ENCODE assay signal across 8 mouse cellular contexts in the genomic region with DNA sequence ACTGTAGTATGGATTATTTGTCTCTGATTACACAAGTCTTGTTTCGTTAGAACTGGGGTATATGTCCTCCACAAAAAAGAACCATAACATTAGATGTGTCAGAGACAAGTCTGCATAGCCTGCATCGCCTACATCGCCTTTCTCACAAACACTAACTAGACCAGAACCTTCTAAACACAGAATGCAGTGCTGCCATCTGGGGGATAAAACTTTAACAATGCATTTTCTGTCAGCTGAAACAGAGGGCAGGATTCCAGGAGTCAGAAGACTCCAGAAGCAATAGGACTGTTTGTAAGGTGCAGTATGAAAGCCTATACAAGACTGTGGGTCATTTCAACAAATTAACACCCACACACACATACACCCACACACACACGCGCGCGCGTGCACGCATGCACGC.
DNase-seq lines count a peak whose midpoint lies in the region; ATAC-seq and TF ChIP-seq lines count a peak whose summit lies in the region.

No protein-coding gene starts in this region.

- H3K27me3 ChIP-seq in heart, embryonic 12.5 days (replicated peaks), result no peaks in the 10 kb centered on the region
- no peaks in the 10 kb centered on the region for H3K27me3 ChIP-seq in CH12.LX (replicated peaks)
- no peaks in the 10 kb centered on the region for H3K27me3 ChIP-seq in hindbrain, embryonic 16.5 days (replicated peaks; ENCODE audit: control insufficient read depth, insufficient read depth, low read length)
- H3K27me3 ChIP-seq in intestine, embryonic 15.5 days (replicated peaks), result no peaks in the 10 kb centered on the region

- in situ Hi-C loops in CH12.LX (cut with MboI; ENCODE audit: low pct_ligation_motif_present, low pct_unique_long_range_greater_than_20kb, low sequenced_read_pairs), result no loop called here

- TF ChIP-seq POLR2A in CH12.LX (IDR thresholded peaks at IDR 0.05; ENCODE audit: low read depth, low read length), result no peak

- peak; percentile 2 to 16 for DNase-seq in heart, adult 18-20 months
- peak; percentile 15 for DNase-seq in CH12.LX (ENCODE audit: extremely low read depth)
- peak; percentile 81 to 87 for DNase-seq in cerebellum, postnatal 14 days
- DNase-seq in lung, postnatal 36 days, result peak; percentile 14
- DNase-seq in urinary bladder, adult 2 months (ENCODE audit: low spot score), result no peak

- no peak overlapping the region for H3K4me2 ChIP-seq in heart, embryonic 12.5 days
- no peak overlapping the region for H3K4me2 ChIP-seq in CH12.LX (ENCODE audit: insufficient read depth, low read depth, poor library complexity, severe bottlenecking)
- H3K4me2 ChIP-seq in hindbrain, embryonic 16.5 days (ENCODE audit: low read length), result no peak overlapping the region
- no peak overlapping the region for H3K4me2 ChIP-seq in intestine, embryonic 15.5 days (replicated peaks)

- H3K79me2 ChIP-seq in CH12.LX (replicated peaks; ENCODE audit: control insufficient read depth, extremely low read depth, insufficient read depth, poor library complexity, severe bottlenecking), result no peaks in the 10 kb centered on the region

- TF ChIP-seq CTCF in CH12.LX (conservative IDR thresholded peaks at IDR 0.05 in 1 of 2, IDR thresholded peaks at IDR 0.05 in 1 of 2; ENCODE audit: low read depth in 2 of 2, low read length in 2 of 2), result peak in 1 of 2 experiments; percentile 49; a peak in 2 of 4 replicates

- H3K9me3 ChIP-seq in heart, embryonic 12.5 days (replicated peaks), result no peaks in the 10 kb centered on the region
- H3K9me3 ChIP-seq in CH12.LX (replicated peaks; ENCODE audit: low read length), result no peaks in the 10 kb centered on the region
- H3K9me3 ChIP-seq in hindbrain, embryonic 16.5 days (ENCODE audit: control insufficient read depth, low read length), result no peaks in the 10 kb centered on the region
- H3K9me3 ChIP-seq in intestine, embryonic 15.5 days, result no peaks in the 10 kb centered on the region

- no peaks in the 10 kb centered on the region for H3K36me3 ChIP-seq in heart, embryonic 12.5 days
- no peaks in the 10 kb centered on the region for H3K36me3 ChIP-seq in CH12.LX (replicated peaks in 1 of 2; ENCODE audit: control insufficient read depth in 1 of 2, insufficient read depth in 1 of 2, low read length in 1 of 2)
- no peaks in the 10 kb centered on the region for H3K36me3 ChIP-seq in hindbrain, embryonic 16.5 days (ENCODE audit: control insufficient read depth, insufficient read depth, low read length)
- no peaks in the 10 kb centered on the region for H3K36me3 ChIP-seq in intestine, embryonic 15.5 days

- 80% methylated on average over 10 of the region's 10 CpGs for WGBS in heart, embryonic 12.5 days
- 70% methylated on average over 10 of the region's 10 CpGs for WGBS in hindbrain, embryonic 16.5 days
- WGBS in intestine, embryonic 15.5 days, result 84% methylated on average over 10 of the region's 10 CpGs

- no peak for ATAC-seq in heart, embryonic 12.5 days (ENCODE audit: insufficient number of reproducible peaks, low FRiP score)
- ATAC-seq in hindbrain, embryonic 16.5 days, result peak; percentile 82
- no peak for ATAC-seq in intestine, embryonic 15.5 days

- dilution Hi-C loops in CH12.LX (cut with MboI; ENCODE audit: extremely low pct_ligation_motif_present, extremely low pct_unique_long_range_greater_than_20kb, low sequenced_read_pairs), result no loop called here

- no peak overlapping the region for H3K4me3 ChIP-seq in heart, embryonic 12.5 days
- no peak overlapping the region for H3K4me3 ChIP-seq in CH12.LX (replicated peaks in 1 of 3; ENCODE audit: low read depth in 2 of 3, low read length in 2 of 3, poor library complexity in 1 of 3)
- no peak overlapping the region for H3K4me3 ChIP-seq in hindbrain, embryonic 16.5 days (ENCODE audit: low read length)
- no peak overlapping the region for H3K4me3 ChIP-seq in intestine, embryonic 15.5 days (replicated peaks)

- peak; percentile 48 for TF ChIP-seq RAD21 in CH12.LX (IDR thresholded peaks at IDR 0.05; ENCODE audit: low read depth, low read length)

- no peak for TF ChIP-seq EP300 in CH12.LX (IDR thresholded peaks at IDR 0.05; ENCODE audit: low read length)

- no peak overlapping the region for H3K9ac ChIP-seq in heart, embryonic 12.5 days
- H3K9ac ChIP-seq in CH12.LX (ENCODE audit: insufficient read depth, low read depth), result no peak overlapping the region
- H3K9ac ChIP-seq in hindbrain, embryonic 16.5 days (ENCODE audit: low read depth, low read length), result no peak overlapping the region
- no peak overlapping the region for H3K9ac ChIP-seq in intestine, embryonic 15.5 days

- H3K4me1 ChIP-seq in heart, embryonic 12.5 days (replicated peaks), result no peaks in the 10 kb centered on the region
- no peaks in the 10 kb centered on the region for H3K4me1 ChIP-seq in CH12.LX (ENCODE audit: control insufficient read depth in 1 of 2, insufficient read depth in 2 of 2)
- H3K4me1 ChIP-seq in hindbrain, embryonic 16.5 days (ENCODE audit: control insufficient read depth, insufficient read depth, low read depth, low read length), result no peaks in the 10 kb centered on the region
- H3K4me1 ChIP-seq in intestine, embryonic 15.5 days (replicated peaks), result no peaks in the 10 kb centered on the region

- no peak overlapping the region for H3K27ac ChIP-seq in heart, embryonic 12.5 days (ENCODE audit: poor library complexity, severe bottlenecking)
- no peak overlapping the region for H3K27ac ChIP-seq in CH12.LX (ENCODE audit: insufficient read depth, low read depth)
- H3K27ac ChIP-seq in hindbrain, embryonic 16.5 days (ENCODE audit: low read depth, low read length), result no peak overlapping the region
- no peak overlapping the region for H3K27ac ChIP-seq in intestine, embryonic 15.5 days

TF ChIP-seq in CH12.LX, 34 proteins besides CTCF, POLR2A, EP300 and RAD21:
- TF ChIP-seq KAT2A (IDR thresholded peaks at IDR 0.05; ENCODE audit: insufficient replicate concordance, low read length), result no peak
- TF ChIP-seq SMC3 (IDR thresholded peaks at IDR 0.05; ENCODE audit: low read depth, low read length), result peak; percentile 51
